Comparison of ENCODE assay signal across 22 mouse cellular contexts in genomic region chr17:70779770-70780169, GRCm38 (mm10).
A peak's percentile ranks its signal among the peaks of the same experiment; 100 is the strongest.
DNase-seq lines count a peak whose midpoint lies in the region; ATAC-seq and TF ChIP-seq lines count a peak whose summit lies in the region.
"Had no signal": no experiment of that assay in that cellular context is flagged by ENCODE, and none has a peak within 500 bp of the region (broad histone marks: within the 10 kb centered on the region; RNA-seq: fewer than 3 reads in every experiment).

No protein-coding gene starts in this region.

- no peak overlapping the region for H3K4me2 ChIP-seq in kidney, postnatal 0 days (ENCODE audit: low read length)
- no peak overlapping the region for H3K4me2 ChIP-seq in stomach, embryonic 14.5 days (replicated peaks; ENCODE audit: low read depth, low read length)
- H3K4me2 ChIP-seq: forebrain, embryonic 13.5 days; hindbrain, embryonic 15.5 days; limb, embryonic 15.5 days; neural tube, embryonic 15.5 days had no signal

- H3K27me3 ChIP-seq in kidney, postnatal 0 days (ENCODE audit: insufficient read depth, low read length): no peaks in the 10 kb centered on the region
- no peaks in the 10 kb centered on the region for H3K27me3 ChIP-seq in E14TG2a.4 (ENCODE audit: insufficient read depth, low read length)
- H3K27me3 ChIP-seq in stomach, embryonic 14.5 days (ENCODE audit: control insufficient read depth, insufficient read depth, low read length): no peaks in the 10 kb centered on the region
- H3K27me3 ChIP-seq: forebrain, embryonic 13.5 days; hindbrain, embryonic 15.5 days; limb, embryonic 15.5 days; neural tube, embryonic 15.5 days had no signal

- H3K36me3 ChIP-seq in kidney, postnatal 0 days (ENCODE audit: insufficient read depth, low read length): no peaks in the 10 kb centered on the region
- no peaks in the 10 kb centered on the region; the same call in 1 of the 2 replicates for H3K36me3 ChIP-seq in E14TG2a.4 (ENCODE audit: insufficient read depth, low read length)
- no peaks in the 10 kb centered on the region for H3K36me3 ChIP-seq in stomach, embryonic 14.5 days (ENCODE audit: control insufficient read depth, insufficient read depth, low read length)
- H3K36me3 ChIP-seq: hindbrain, embryonic 15.5 days; limb, embryonic 15.5 days; neural tube, embryonic 15.5 days had no signal

- DNase-seq in embryo, embryonic 11 days: peak; percentile 12
- DNase-seq in embryo, embryonic 10 days (ENCODE audit: low spot score): no peak
- no peak for DNase-seq in kidney, postnatal 0 days (ENCODE audit: low spot score)
- DNase-seq in kidney, postnatal 10 days: no peak
- no peak for DNase-seq in thymus, postnatal 25 days
- no peak for DNase-seq in spleen, postnatal 36 days (ENCODE audit: low spot score in 2 of 2)
- DNase-seq: adrenal gland, postnatal 25 days; cerebellum, adult 11 months; cerebellum, postnatal 14 days; gastrocnemius, postnatal 25 days; heart, adult 2 months; heart, postnatal 36 days; kidney, adult 18-20 months; midbrain, embryonic 14.5 days; right cerebral cortex, postnatal 14 days; spleen, adult 18-20 months had no signal

- 17% methylated on average over 7 of the region's 7 CpGs for WGBS in kidney, postnatal 0 days
- WGBS in stomach, embryonic 14.5 days: 20% methylated on average over 7 of the region's 7 CpGs

- peak overlapping the region; percentile 33; the same call in 1 of the 2 replicates for H3K27ac ChIP-seq in kidney, postnatal 0 days
- H3K27ac ChIP-seq in stomach, embryonic 14.5 days (ENCODE audit: low read length): peak overlapping the region; percentile 78; the same call in 1 of the 2 replicates
- H3K27ac ChIP-seq: forebrain, embryonic 13.5 days; heart, adult 2 months; hindbrain, embryonic 15.5 days; limb, embryonic 15.5 days; neural tube, embryonic 15.5 days had no signal

- no peaks in the 10 kb centered on the region for H3K9me3 ChIP-seq in kidney, postnatal 0 days (replicated peaks; ENCODE audit: low read length)
- H3K9me3 ChIP-seq in E14TG2a.4 (ENCODE audit: low read length): no peaks in the 10 kb centered on the region
- no peaks in the 10 kb centered on the region for H3K9me3 ChIP-seq in stomach, embryonic 14.5 days (ENCODE audit: control insufficient read depth, low read depth, low read length)
- H3K9me3 ChIP-seq: forebrain, embryonic 13.5 days; hindbrain, embryonic 15.5 days; limb, embryonic 15.5 days; neural tube, embryonic 15.5 days had no signal

- no peak for TF ChIP-seq CTCF in kidney, postnatal 0 days (IDR thresholded peaks at IDR 0.05; ENCODE audit: low read depth)
- TF ChIP-seq CTCF in E14TG2a.4 (conservative IDR thresholded peaks at IDR 0.05; ENCODE audit: low read length): no peak

- no peak overlapping the region for H3K9ac ChIP-seq in kidney, postnatal 0 days (ENCODE audit: low read depth, low read length)
- no peak overlapping the region for H3K9ac ChIP-seq in stomach, embryonic 14.5 days (replicated peaks; ENCODE audit: low read depth, low read length)
- H3K9ac ChIP-seq: forebrain, embryonic 13.5 days; hindbrain, embryonic 15.5 days; limb, embryonic 15.5 days; neural tube, embryonic 15.5 days had no signal

- ATAC-seq in kidney, postnatal 0 days (replicated peaks; ENCODE audit: low FRiP score, low read depth): no peak
- no peak for ATAC-seq in stomach, embryonic 14.5 days (ENCODE audit: insufficient number of reproducible peaks, insufficient read depth, low FRiP score, low read depth)
- ATAC-seq: forebrain, embryonic 13.5 days had no signal

- 0 out of 2 replicates have a peak, but pooled peaks cover 13% of the 10 kb centered on the region for H3K4me1 ChIP-seq in kidney, postnatal 0 days (replicated peaks; ENCODE audit: insufficient read depth, low read length)
- H3K4me1 ChIP-seq in E14TG2a.4 (replicated peaks; ENCODE audit: low read depth, low read length): peaks cover 48% of the 10 kb centered on the region
- H3K4me1 ChIP-seq in stomach, embryonic 14.5 days (ENCODE audit: control insufficient read depth, insufficient read depth, low read length): peaks cover 5% of the 10 kb centered on the region; the same call in 1 of the 2 replicates
- H3K4me1 ChIP-seq: hindbrain, embryonic 15.5 days had no signal

- no peak overlapping the region for H3K4me3 ChIP-seq in kidney, postnatal 0 days (replicated peaks; ENCODE audit: low read depth, low read length)
- H3K4me3 ChIP-seq in E14TG2a.4 (replicated peaks; ENCODE audit: low read length): peak overlapping the region; percentile 49; the same call in 1 of the 2 replicates
- no peak overlapping the region for H3K4me3 ChIP-seq in stomach, embryonic 14.5 days (ENCODE audit: low read depth, low read length)
- H3K4me3 ChIP-seq: forebrain, embryonic 13.5 days; heart, adult 2 months; hindbrain, embryonic 15.5 days; limb, embryonic 15.5 days; neural tube, embryonic 15.5 days had no signal
